Mouse (Mus musculus) lung, embryonic 14.5 days (tissue): ENCODE data around the gene Tgfb1. TPM values are rescaled to one million over a fixed set of nuclear protein-coding genes. Genes with fewer than 3 reads are reported as not detected.

Source experiments
- ATAC-seq: fragments of 200-750 bp; cut with Nextera tagmentation; 2 replicates; pipeline ENCODE4 v1.8.0; 2017; ENCODE audit warnings: mild to moderate bottlenecking, moderate TSS enrichment, moderate library complexity; ENCODE audit not compliant: insufficient read depth
- DNase-seq: peaks from one replicate; pipeline ENCODE4 v3.0.0-alpha.2; 2015
- H3K27ac ChIP-seq: fragments of 300-500 bp; sonication (generic); 2 replicates; pipeline ENCODE4 v1.5.1; 2014; ENCODE audit warnings: low read depth, mild to moderate bottlenecking, moderate library complexity
- H3K27me3 ChIP-seq: fragments of 300-500 bp; sonication (generic); 2 replicates; pipeline ENCODE4 v1.6.1; 2014; ENCODE audit warnings: low read length, control low read depth; ENCODE audit not compliant: insufficient read depth
- H3K36me3 ChIP-seq: fragments of 300-500 bp; sonication (generic); 2 replicates; pipeline ENCODE4 v1.6.1; 2014; ENCODE audit warnings: control low read depth; ENCODE audit not compliant: insufficient read depth
- H3K4me1 ChIP-seq: fragments of 300-500 bp; sonication (generic); 2 replicates; pipeline ENCODE4 v1.6.1; 2014; ENCODE audit warnings: antibody characterized with exemption, control low read depth; ENCODE audit not compliant: insufficient read depth
- H3K4me2 ChIP-seq: fragments of 300-500 bp; sonication (generic); 2 replicates; pipeline ENCODE4 v1.6.1; 2014; ENCODE audit warnings: mild to moderate bottlenecking
- H3K4me3 ChIP-seq: fragments of 300-500 bp; sonication (generic); 2 replicates; pipeline ENCODE4 v1.5.1; 2014; ENCODE audit warnings: low read depth, low read length
- H3K9ac ChIP-seq: fragments of 300-500 bp; sonication (generic); 2 replicates; pipeline ENCODE4 v1.6.1; 2014
- H3K9me3 ChIP-seq: fragments of 300-500 bp; sonication (generic); 2 replicates; pipeline ENCODE4 v1.6.1; 2016; ENCODE audit warnings: low read depth, low read length, control low read depth
- CTCF ChIP-seq: IDR thresholded peaks from 2 replicates; pipeline ENCODE4 v1.5.1; 2016; ENCODE audit warnings: antibody characterized with exemption, low read depth
- WGBS: fragments of 180-500 bp; shearing (Covaris S2); extraction: QIAGEN DNeasy Blood & Tissue Kit; methylation state at CpG from one replicate; pipeline ENCODE4 v1.1.7; 2014; 5-methylcytosine and 5-hydroxymethylcytosine counted together
- polyA plus RNA-seq: library from polyadenylated mRNA; unstranded; fragments of >200 nt; fragmentation: Nextera tagmentation; extraction: Ambion mirVana; gene quantifications from 2 replicates; pipeline ENCODE4 v1.2.1, GENCODE M21; 2014

Gene Tgfb1
- polyA plus RNA-seq, 1 experiment from 2014 or later, result 4.1 TPM

GRCm38 (mm10) chr7:25731294-25732055 lies 44.7 kb downstream of the Tgfb1 start:
- Histone ChIP-seq H3K9ac (no peak overlapping the region), H3K36me3 (peaks cover 93% of the 10 kb centered on the region), H3K27ac (no peak overlapping the region), H3K4me1 (no peaks in the 10 kb centered on the region), H3K9me3 (no peaks in the 10 kb centered on the region), H3K4me2 (no peak overlapping the region), H3K27me3 (no peaks in the 10 kb centered on the region), H3K4me3 (no peak overlapping the region)
- ATAC-seq (no peak), DNase-seq (no peak)
- WGBS, result 92% methylated on average over 8 of the region's 8 CpGs
- no peak for TF ChIP-seq CTCF

DNA sequence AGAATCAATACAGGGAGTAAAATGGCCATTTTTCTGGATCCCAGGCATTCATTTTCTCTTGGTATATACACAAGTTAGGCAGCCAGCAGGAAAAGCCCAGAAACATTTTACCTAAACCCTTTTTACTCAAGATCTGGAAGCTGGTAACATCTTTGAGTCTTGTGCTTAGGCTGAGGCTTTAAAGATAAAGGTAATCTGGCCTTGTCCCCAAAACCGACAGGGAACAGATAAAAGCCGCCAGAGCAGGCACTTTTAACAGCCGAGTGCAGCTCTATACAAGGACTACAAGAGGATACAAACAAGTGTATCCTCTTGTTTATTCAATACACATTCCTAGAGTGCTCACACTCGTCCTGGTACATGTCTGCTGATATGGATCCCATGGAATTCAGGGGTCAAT lies 48.2 kb downstream of the Tgfb1 start:
- no peaks in the 10 kb centered on the region for H3K9me3 ChIP-seq
- no peak for ATAC-seq
- H3K9ac ChIP-seq, result no peak overlapping the region
- WGBS, result 47% methylated on average over 4 of the region's 4 CpGs
- H3K27me3 ChIP-seq, result no peaks in the 10 kb centered on the region
- no peak for DNase-seq
- TF ChIP-seq CTCF, result no peak
- peaks cover 94% of the 10 kb centered on the region for H3K36me3 ChIP-seq
- H3K4me3 ChIP-seq, result no peak overlapping the region
- H3K4me1 ChIP-seq, result no peaks in the 10 kb centered on the region
- H3K4me2 ChIP-seq, result no peak overlapping the region
- H3K27ac ChIP-seq, result no peak overlapping the region

GRCm38 (mm10) chr7:25736920-25737319 lies 50.1 kb downstream of the Tgfb1 start:
- H3K4me1 ChIP-seq, result no peaks in the 10 kb centered on the region
- ATAC-seq, result no peak
- DNase-seq, result peak; percentile 37
- 86% methylated on average over 2 of the region's 2 CpGs for WGBS
- no peak overlapping the region for H3K27ac ChIP-seq
- H3K4me2 ChIP-seq, result no peak overlapping the region
- H3K9ac ChIP-seq, result no peak overlapping the region
- peak; percentile 39 for TF ChIP-seq CTCF
- no peaks in the 10 kb centered on the region for H3K9me3 ChIP-seq
- H3K36me3 ChIP-seq, result peaks cover 96% of the 10 kb centered on the region
- H3K4me3 ChIP-seq, result no peak overlapping the region
- H3K27me3 ChIP-seq, result no peaks in the 10 kb centered on the region

DNA sequence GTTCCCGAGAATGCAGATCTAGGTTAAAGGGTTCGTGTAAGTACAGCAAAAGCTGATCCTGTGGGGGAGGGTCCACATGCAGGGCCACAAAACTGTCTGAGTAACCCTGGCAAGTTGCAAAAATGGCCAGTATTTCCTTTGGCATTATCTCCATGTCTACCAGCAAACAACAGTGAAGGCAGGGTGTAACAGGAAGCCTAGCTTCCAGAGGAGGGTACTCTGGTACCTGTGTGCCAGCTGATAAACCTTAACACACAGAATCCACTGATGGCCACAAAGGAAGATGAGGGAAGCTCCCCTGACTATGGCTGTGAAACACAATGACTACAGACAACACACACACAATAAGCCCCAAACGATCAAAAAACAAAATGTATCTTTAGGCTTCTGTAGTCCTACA lies 51.5 kb downstream of the Tgfb1 start:
- H3K4me1 ChIP-seq, result no peaks in the 10 kb centered on the region
- peaks cover 96% of the 10 kb centered on the region for H3K36me3 ChIP-seq
- WGBS, result 85% methylated on average over 3 of the region's 3 CpGs
- ATAC-seq (no peak), DNase-seq (no peak)
- no peak overlapping the region for H3K27ac ChIP-seq
- no peak overlapping the region for H3K4me2 ChIP-seq
- no peak overlapping the region for H3K4me3 ChIP-seq
- TF ChIP-seq CTCF, result no peak
- no peaks in the 10 kb centered on the region for H3K27me3 ChIP-seq
- no peaks in the 10 kb centered on the region for H3K9me3 ChIP-seq
- no peak overlapping the region for H3K9ac ChIP-seq

GRCm38 (mm10) chr7:25746844-25747243 lies 60.0 kb downstream of the Tgfb1 start:
- WGBS, result 48% methylated on average over 3 of the region's 3 CpGs
- no peak for ATAC-seq
- no peak overlapping the region for H3K4me3 ChIP-seq
- no peak for TF ChIP-seq CTCF
- no peaks in the 10 kb centered on the region for H3K9me3 ChIP-seq
- no peak overlapping the region for H3K4me2 ChIP-seq
- no peak overlapping the region for H3K9ac ChIP-seq
- no peaks in the 10 kb centered on the region for H3K4me1 ChIP-seq
- H3K27ac ChIP-seq, result no peak overlapping the region
- DNase-seq, result no peak
- H3K27me3 ChIP-seq, result no peaks in the 10 kb centered on the region
- H3K36me3 ChIP-seq, result peaks cover 98% of the 10 kb centered on the region

DNA sequence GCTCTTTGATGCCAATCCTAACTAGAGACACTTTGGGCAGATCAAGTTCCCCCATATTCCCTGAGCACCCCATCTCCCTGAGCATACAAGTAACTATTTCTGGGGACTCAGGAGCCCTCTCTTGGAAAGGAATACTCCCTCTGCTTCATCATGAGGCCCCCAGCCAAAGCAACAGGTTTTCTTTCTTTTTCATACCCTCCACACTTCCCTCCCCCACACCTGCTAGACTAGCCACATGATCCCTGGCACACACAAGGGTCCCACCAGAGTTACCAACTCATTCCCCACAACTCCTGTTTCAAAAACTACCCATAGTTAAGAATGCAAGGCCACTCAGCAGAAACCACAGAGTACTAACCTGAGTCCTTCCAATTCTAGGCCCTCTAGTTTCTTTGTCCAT lies 66.3 kb downstream of the Tgfb1 start:
- H3K4me3 ChIP-seq, result peak overlapping the region; percentile 96
- no peak for ATAC-seq
- H3K27ac ChIP-seq, result peak overlapping the region; percentile 98; the same call in 1 of the 2 replicates
- peak overlapping the region; percentile 98 for H3K4me2 ChIP-seq
- DNase-seq, result no peak
- H3K36me3 ChIP-seq, result peaks cover 40% of the 10 kb centered on the region
- no peak for TF ChIP-seq CTCF
- H3K4me1 ChIP-seq, result no peaks in the 10 kb centered on the region; the same call in 1 of the 2 replicates
- no peaks in the 10 kb centered on the region for H3K27me3 ChIP-seq
- H3K9me3 ChIP-seq, result no peaks in the 10 kb centered on the region
- peak overlapping the region; percentile 96 for H3K9ac ChIP-seq

- Histone ChIP-seq H3K9me3 (no peaks in the 10 kb centered on the region), H3K36me3 (peaks cover 32% of the 10 kb centered on the region), H3K27ac (peak overlapping the region; percentile 98), H3K27me3 (no peaks in the 10 kb centered on the region), H3K9ac (peak overlapping the region; percentile 96), H3K4me2 (peak overlapping the region; percentile 98), H3K4me1 (no peaks in the 10 kb centered on the region; the same call in 1 of the 2 replicates), H3K4me3 (peak overlapping the region; percentile 96)
- ATAC-seq (peak; percentile 1; the same call in 1 of the 2 replicates), DNase-seq (peak; percentile 20)
- WGBS, result under 1% methylated on average over 46 of the region's 46 CpGs
- TF ChIP-seq CTCF, result no peak
Measured at GRCm38 (mm10) chr7:25753643-25754438, 67.0 kb downstream of the Tgfb1 start.
